Mouse (Mus musculus) embryo, embryonic 9.5 days (tissue): ENCODE data around the gene Olfr325.
"Not testable (repeated sequence)": the region's sequence is repeated elsewhere in the genome, so short reads cannot be mapped to it uniquely, and the experiment has no call there.

Experiments used
- DNase-seq: peaks from one replicate; pipeline ENCODE4 v3.0.0-alpha.2; 2017; ENCODE audit errors: extremely low spot score

The Olfr325 gene

GRCm38 (mm10) chr11:58577430-58577829 is at the start of gene Olfr325:
Gene Olfr325 (plus strand): TSS chr11:58577730.
- no peak for DNase-seq

- not testable (repeated sequence) for DNase-seq
Measured at GRCm38 (mm10) chr11:58534736-58535135, 42.8 kb upstream of the Olfr325 start, which contains the start of gene Olfr330. Gene Olfr330 (minus strand): TSS chr11:58534836.

GRCm38 (mm10) chr11:58546322-58546721 is 31.2 kb upstream of the Olfr325 start, which contains the start of gene Olfr329-ps:
Gene Olfr329-ps (minus strand): TSS chr11:58546422.
- no peak for DNase-seq

- no peak for DNase-seq
Measured at GRCm38 (mm10) chr11:58555536-58555935, 22.0 kb upstream of the Olfr325 start, which contains the start of gene Olfr328. Gene Olfr328 (minus strand): TSS chr11:58555636.

- DNase-seq: no peak
Measured at GRCm38 (mm10) chr11:58570405-58570804, 7.1 kb upstream of the Olfr325 start, which contains the start of gene Olfr224. Gene Olfr224 (minus strand): TSS chr11:58570553.

GRCm38 (mm10) chr11:58578636-58579035 is 1.1 kb downstream of the Olfr325 start:
- DNase-seq: no peak

GRCm38 (mm10) chr11:58587898-58588348 is 10.4 kb downstream of the Olfr325 start:
- peak; percentile 25 for DNase-seq

- no peak for DNase-seq
Measured at GRCm38 (mm10) chr11:58588620-58589250, 11.2 kb downstream of the Olfr325 start.

GRCm38 (mm10) chr11:58594814-58595213 is 17.3 kb downstream of the Olfr325 start, which contains the start of gene Olfr324:
Gene Olfr324 (plus strand): TSS chr11:58595114.
- no peak for DNase-seq

- no peak for DNase-seq
Measured at GRCm38 (mm10) chr11:58597837-58598236, 20.3 kb downstream of the Olfr325 start.

- no peak for DNase-seq
Measured at GRCm38 (mm10) chr11:58602062-58602461, 24.5 kb downstream of the Olfr325 start.

GRCm38 (mm10) chr11:58602800-58603560 is 25.4 kb downstream of the Olfr325 start:
- DNase-seq: no peak

GRCm38 (mm10) chr11:58604688-58605087 is 27.2 kb downstream of the Olfr325 start:
- no peak for DNase-seq

- no peak for DNase-seq
Measured at GRCm38 (mm10) chr11:58605228-58605627, 27.7 kb downstream of the Olfr325 start.

- DNase-seq: no peak
Measured at GRCm38 (mm10) chr11:58606177-58606919, 28.8 kb downstream of the Olfr325 start.

- no peak for DNase-seq
Measured at GRCm38 (mm10) chr11:58607030-58607429, 29.5 kb downstream of the Olfr325 start.

- no peak for DNase-seq
Measured at GRCm38 (mm10) chr11:58613359-58613758, 35.8 kb downstream of the Olfr325 start.

GRCm38 (mm10) chr11:58614526-58614925 is 37.0 kb downstream of the Olfr325 start:
- DNase-seq: no peak

GRCm38 (mm10) chr11:58615975-58616374 is 38.4 kb downstream of the Olfr325 start, which contains the start of gene 2210407C18Rik:
Gene 2210407C18Rik (minus strand): TSS chr11:58616075.
- DNase-seq: no peak

- DNase-seq: no peak
Measured at GRCm38 (mm10) chr11:58618369-58618768, 40.8 kb downstream of the Olfr325 start.

- no peak for DNase-seq
Measured at GRCm38 (mm10) chr11:58618793-58619192, 41.3 kb downstream of the Olfr325 start.

GRCm38 (mm10) chr11:58626146-58626545 is 48.6 kb downstream of the Olfr325 start:
- DNase-seq: no peak
